Mouse (Mus musculus) neutrophil, adult 5-6 weeks (primary cell): ENCODE measurements around the gene Anks1b. TPM values are rescaled to one million over a fixed set of nuclear protein-coding genes. Genes with fewer than 3 reads are reported as not detected.

Source experiments
- ATAC-seq: fragments of 151-379, 151-347 bp; 2 replicates; pipeline ENCODE4 v1.8.0; 2017; ENCODE audit warnings: mild to moderate bottlenecking, moderate TSS enrichment; ENCODE audit not compliant: insufficient number of reproducible peaks, poor library complexity, low FRiP score, severe bottlenecking; ENCODE audit errors: extremely low read depth
- total RNA-seq: library from RNA; stranded (forward); fragments of 200-1000 nt; gene quantifications from 2 replicates; pipeline ENCODE4 v1.2.3, GENCODE M21; 2017

Anks1b gene
- total RNA-seq, 1 experiment from 2014 or later: 0.23 TPM

- ATAC-seq: no peak
These were observed 867.6 kb downstream of the Anks1b start for GRCm38 (mm10) chr10:90740956-90741355.

- no peak for ATAC-seq
These were observed 878.6 kb downstream of the Anks1b start for GRCm38 (mm10) chr10:90751889-90752288.

DNA sequence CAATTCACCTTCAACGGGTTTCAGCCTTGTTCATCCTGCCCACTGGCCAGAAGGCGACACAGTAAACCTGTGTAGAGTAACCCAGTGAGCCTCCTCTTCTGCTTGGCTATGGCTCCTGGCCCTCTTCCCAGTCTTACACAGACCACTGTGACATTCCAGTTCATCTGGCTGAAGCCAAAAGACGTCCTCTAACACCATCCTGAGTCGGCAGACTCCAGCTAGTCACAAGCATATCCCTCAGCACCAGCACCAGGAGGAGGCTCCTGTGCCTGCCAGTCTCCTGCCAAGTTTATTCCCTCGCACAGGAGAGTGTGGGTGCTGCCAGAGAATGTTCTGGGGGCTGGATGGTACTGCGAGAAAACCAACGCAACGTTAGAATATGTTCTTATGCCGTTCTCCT, 879.8 kb downstream of the Anks1b start:
- ATAC-seq: no peak

- ATAC-seq: no peak
These were observed 884.5 kb downstream of the Anks1b start for GRCm38 (mm10) chr10:90757773-90758172.

- ATAC-seq: no peak
These were observed 886.6 kb downstream of the Anks1b start for GRCm38 (mm10) chr10:90759929-90760328.

GRCm38 (mm10) chr10:90766261-90766660, 893.0 kb downstream of the Anks1b start:
- no peak for ATAC-seq

DNA sequence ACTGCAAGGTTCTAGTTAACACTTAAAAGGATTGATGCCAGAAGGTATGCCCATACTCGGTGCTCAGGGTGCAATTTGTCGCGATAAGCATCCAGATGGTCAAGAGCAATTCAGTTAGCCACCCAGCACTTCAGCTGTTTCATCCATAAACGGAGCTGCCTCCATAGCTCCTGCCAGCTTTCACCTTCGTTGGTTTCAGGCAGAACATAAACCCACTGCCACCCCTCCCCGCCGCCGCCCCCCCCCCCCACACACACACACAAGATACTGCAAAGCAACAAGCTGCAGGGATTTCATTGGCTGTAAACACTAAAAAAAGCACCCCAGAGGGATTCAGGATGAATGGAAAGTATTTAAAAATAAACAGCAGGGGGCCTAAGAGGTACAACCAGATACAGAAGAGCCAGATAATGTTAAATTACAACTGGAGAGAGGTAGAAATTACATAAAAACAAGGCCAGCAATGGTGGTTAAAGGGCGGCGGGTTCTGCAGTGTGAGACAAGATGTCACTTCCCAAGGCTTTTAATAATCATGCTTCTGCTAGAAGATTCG, 897.2 kb downstream of the Anks1b start:
- no peak for ATAC-seq

DNA sequence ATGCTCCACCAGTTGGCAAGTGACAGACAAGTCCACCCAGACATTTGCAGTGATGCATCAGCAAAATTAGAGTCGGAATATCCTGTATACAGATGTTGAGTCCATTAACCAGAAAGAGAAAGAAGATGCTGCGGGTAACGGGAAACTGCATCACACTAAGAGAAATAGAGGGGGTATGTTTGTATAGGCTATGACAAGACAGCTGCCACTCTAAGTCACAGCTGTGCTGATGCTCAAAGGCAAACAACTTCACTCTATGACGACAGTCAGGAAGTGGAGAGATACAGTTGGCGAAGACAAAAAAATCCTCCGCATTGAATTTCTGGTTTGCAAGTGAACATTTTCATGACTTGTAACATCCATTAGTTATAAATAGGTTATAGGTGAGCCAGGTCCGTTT, 897.7 kb downstream of the Anks1b start:
- ATAC-seq: no peak

- no peak for ATAC-seq
These were observed 898.3 kb downstream of the Anks1b start for GRCm38 (mm10) chr10:90771471-90772226.

DNA sequence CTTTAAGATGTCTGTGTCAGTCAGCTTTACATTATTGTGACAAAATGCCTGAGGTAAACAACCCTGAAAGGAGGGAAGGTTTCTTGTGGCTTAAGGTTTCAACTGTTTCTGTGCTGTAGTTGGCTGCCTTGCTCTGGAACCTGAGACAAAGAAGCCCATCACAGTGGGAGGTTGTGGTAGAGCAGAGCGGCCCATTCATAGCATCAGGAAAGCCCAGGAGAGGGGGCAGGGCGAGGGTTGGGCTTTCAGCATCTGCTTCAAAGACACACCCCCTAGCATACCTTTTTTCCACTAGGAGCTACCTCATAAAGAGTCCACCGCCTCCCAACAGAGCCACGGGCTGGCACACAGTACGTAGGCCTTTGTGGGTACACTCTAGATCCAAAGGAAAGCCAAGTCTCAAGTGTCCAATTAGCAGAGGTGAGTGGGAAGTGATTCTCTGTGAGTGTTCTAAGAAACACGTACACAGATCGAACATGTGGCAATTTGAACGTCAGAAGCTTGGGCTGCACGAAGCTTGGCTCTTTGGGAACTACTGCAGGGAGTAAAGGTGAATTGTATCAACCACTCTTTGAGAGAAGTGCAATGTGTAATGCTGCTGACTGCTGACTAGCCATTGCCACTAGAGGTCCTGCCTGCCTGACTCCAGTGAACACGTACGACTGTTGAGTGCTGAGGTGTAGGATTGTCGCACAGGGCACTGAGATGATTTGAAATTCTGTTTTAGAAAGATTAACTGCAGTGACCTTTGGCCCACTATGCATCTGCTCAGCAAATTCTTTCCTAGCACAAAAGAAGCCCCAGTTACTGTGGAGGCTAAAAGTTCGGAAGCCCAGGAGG, 906.5 kb downstream of the Anks1b start:
- no peak for ATAC-seq

GRCm38 (mm10) chr10:90784981-90785650, 911.8 kb downstream of the Anks1b start:
- ATAC-seq: no peak

DNA sequence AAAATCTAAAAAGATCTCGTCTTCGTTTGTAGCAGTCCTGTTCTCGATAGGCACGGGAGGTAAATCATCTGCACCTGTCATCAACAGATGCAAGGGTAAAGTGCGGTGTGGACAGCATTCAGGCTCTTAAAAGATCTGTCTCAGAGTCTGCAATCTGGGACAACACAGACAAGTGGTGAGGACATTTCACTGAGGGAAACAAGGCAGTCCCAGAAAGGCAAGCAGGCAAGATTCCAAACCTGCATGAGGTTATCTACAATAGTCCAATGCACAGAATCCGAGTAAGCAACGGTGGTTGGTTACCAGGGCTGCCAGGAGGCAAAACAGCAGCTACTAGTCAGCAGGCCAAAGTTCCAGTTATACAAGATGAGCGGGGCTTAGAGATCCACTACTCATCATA, 912.4 kb downstream of the Anks1b start:
- ATAC-seq: no peak

GRCm38 (mm10) chr10:90803112-90803511, 929.8 kb downstream of the Anks1b start:
- ATAC-seq: no peak

- no peak for ATAC-seq
These were observed 931.3 kb downstream of the Anks1b start for GRCm38 (mm10) chr10:90804602-90805095.

GRCm38 (mm10) chr10:90808616-90809310, 935.5 kb downstream of the Anks1b start:
- no peak for ATAC-seq

DNA sequence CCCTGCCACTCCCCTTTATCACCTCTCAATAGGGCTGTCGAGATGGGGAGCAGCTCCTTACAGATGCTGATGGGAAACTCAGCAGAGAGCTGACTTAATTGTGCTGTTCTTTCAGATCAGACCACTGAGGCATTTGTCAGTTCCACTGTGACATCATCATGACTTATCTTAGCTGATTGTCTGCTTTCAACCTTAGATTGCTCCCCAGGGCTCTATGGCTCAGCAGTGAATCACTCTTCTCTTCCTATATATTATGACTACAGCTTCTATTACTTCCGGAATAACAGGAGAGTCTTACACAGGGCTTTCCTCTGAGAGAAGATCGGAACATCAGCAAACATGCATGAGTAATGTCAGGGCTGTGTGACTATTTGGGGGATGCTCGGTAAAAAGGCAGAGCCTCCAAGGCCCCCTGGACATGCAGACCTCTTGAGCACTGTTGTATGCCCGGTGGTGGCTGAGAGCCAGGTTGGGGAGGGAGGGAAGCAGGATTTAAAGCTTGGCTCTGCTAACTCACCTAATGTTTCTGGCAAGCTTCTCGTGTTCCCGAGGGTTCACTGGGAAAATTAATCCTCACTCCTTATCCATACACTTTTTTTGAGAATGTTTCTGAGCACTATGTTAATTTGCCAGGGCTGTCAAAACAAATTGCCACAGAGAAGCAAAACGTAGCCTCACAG, 936.7 kb downstream of the Anks1b start:
- ATAC-seq: no peak

GRCm38 (mm10) chr10:90811446-90811845, 938.1 kb downstream of the Anks1b start:
- ATAC-seq: no peak

DNA sequence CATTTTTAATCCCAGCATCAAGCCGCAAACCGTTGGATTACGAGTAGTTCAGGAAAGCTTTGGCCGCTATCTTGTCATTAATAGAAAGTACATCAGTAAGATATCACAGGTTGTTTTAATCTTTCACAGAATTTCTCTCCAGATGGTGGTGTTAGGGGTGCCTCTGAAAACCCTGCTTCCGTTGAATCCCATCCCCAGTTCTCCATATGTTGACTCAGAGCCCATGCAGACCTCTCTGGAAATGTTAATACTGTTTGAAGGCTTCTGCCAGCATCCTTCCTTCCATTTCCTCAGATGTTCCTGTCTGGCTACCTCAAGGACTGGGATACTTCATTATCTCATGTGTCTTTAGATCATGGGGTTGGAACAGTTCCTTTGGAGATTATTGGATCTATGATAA, 940.0 kb downstream of the Anks1b start:
- ATAC-seq: no peak
